Mouse (Mus musculus) CH12.LX (cell line): Measurements from ENCODE around the gene Srgn. TPM values are rescaled to one million over a fixed set of nuclear protein-coding genes. Genes with fewer than 3 reads are reported as not detected.
A peak's percentile ranks its signal among the peaks of the same experiment; 100 is the strongest.

Source experiments
- DNase-seq: peaks from one replicate; pipeline ENCODE4 v3.0.0-alpha.2; 2013; ENCODE audit errors: extremely low read depth
- H3K27ac ChIP-seq: 2 replicates; pipeline ENCODE4 v1.5.1; 2012; ENCODE audit warnings: low read depth, mild to moderate bottlenecking, control low read depth, moderate library complexity; ENCODE audit not compliant: insufficient read depth
- H3K27me3 ChIP-seq: replicated peaks from 2 replicates; pipeline ENCODE3; 2012; ENCODE audit warnings: inconsistent platforms
- H3K36me3 ChIP-seq, 2 experiments: replicated peaks in 1 of 2; 2 replicates each; pipeline versions ENCODE3 to v1.6.1; 2012; ENCODE audit warnings: inconsistent platforms in 1 of 2, low read length in 1 of 2, mild to moderate bottlenecking in 1 of 2, mixed read lengths in 1 of 2, moderate library complexity in 1 of 2; ENCODE audit not compliant: control insufficient read depth in 1 of 2, insufficient read depth in 1 of 2
- H3K4me1 ChIP-seq, 2 experiments: 2 replicates each; pipeline ENCODE4 v1.6.1; 2012; ENCODE audit warnings: inconsistent platforms in 1 of 2, moderate library complexity in 1 of 2; ENCODE audit not compliant: insufficient read depth in 2 of 2, control insufficient read depth in 1 of 2
- H3K4me2 ChIP-seq: 2 replicates; pipeline ENCODE4 v1.6.1; 2012; ENCODE audit warnings: low read depth, mild to moderate bottlenecking, control low read depth; ENCODE audit not compliant: poor library complexity, insufficient read depth, severe bottlenecking
- H3K4me3 ChIP-seq, 3 experiments: fragments of 150-350 bp in 1 of 3; sonication (generic) in 1 of 3; replicated peaks in 1 of 3; 2 replicates each; pipeline versions ENCODE3 to v1.5.1; 2011 to 2012; ENCODE audit warnings: low read depth in 2 of 3, low read length in 2 of 3, mild to moderate bottlenecking in 2 of 3, moderate library complexity in 2 of 3, control low read depth in 1 of 3, improper control_type of control experiment in 1 of 3, inconsistent platforms in 1 of 3, mixed read lengths in 1 of 3; ENCODE audit not compliant: poor library complexity in 1 of 3
- H3K79me2 ChIP-seq: replicated peaks from 2 replicates; pipeline ENCODE4 v1.6.1; 2012; ENCODE audit warnings: mild to moderate bottlenecking, moderate library complexity; ENCODE audit not compliant: control insufficient read depth, poor library complexity, insufficient read depth, severe bottlenecking; ENCODE audit errors: extremely low read depth
- H3K9ac ChIP-seq: 2 replicates; pipeline ENCODE4 v1.6.1; 2012; ENCODE audit warnings: low read depth, mild to moderate bottlenecking, control low read depth, moderate library complexity; ENCODE audit not compliant: insufficient read depth
- H3K9me3 ChIP-seq: replicated peaks from 2 replicates; pipeline ENCODE3; 2012; ENCODE audit warnings: low read length, inconsistent platforms, mixed read lengths
- CHD1 ChIP-seq: IDR thresholded peaks from 2 replicates; pipeline ENCODE4 v1.6.1; 2012; ENCODE audit warnings: low read depth, low read length, improper control_type of control experiment, inconsistent platforms
- CHD2 ChIP-seq: IDR thresholded peaks from 2 replicates; pipeline ENCODE4 v1.6.1; 2011; ENCODE audit warnings: low read length, improper control_type of control experiment
- CTCF ChIP-seq, 2 experiments: IDR thresholded peaks in 1 of 2; conservative IDR thresholded peaks in 1 of 2; 2 replicates each; pipeline ENCODE4 v1.5.1; 2011 to 2012; ENCODE audit warnings: low read depth in 2 of 2, low read length in 2 of 2, improper control_type of control experiment in 1 of 2, inconsistent platforms in 1 of 2, mild to moderate bottlenecking in 1 of 2, moderate library complexity in 1 of 2
- E2F4 ChIP-seq: IDR thresholded peaks from 2 replicates; pipeline ENCODE4 v1.6.1; 2011; ENCODE audit warnings: low read depth, low read length, improper control_type of control experiment; ENCODE audit not compliant: insufficient replicate concordance
- EP300 ChIP-seq: IDR thresholded peaks from 2 replicates; pipeline ENCODE4 v1.6.1; 2011; ENCODE audit warnings: low read length, improper control_type of control experiment
- ETS1 ChIP-seq: conservative IDR thresholded peaks from 2 replicates; pipeline ENCODE4 v1.6.1; 2012; ENCODE audit warnings: low read depth, mild to moderate bottlenecking, inconsistent platforms, low read length, improper control_type of control experiment, moderate library complexity
- GABPA ChIP-seq: IDR thresholded peaks from 2 replicates; pipeline ENCODE4 v1.6.1; 2012; ENCODE audit warnings: low read depth, low read length, improper control_type of control experiment, inconsistent platforms; ENCODE audit not compliant: insufficient replicate concordance
- IRF4 ChIP-seq: IDR thresholded peaks from 2 replicates; pipeline ENCODE4 v1.6.1; 2014; ENCODE audit warnings: low read depth, mild to moderate bottlenecking, inconsistent platforms, low read length, improper control_type of control experiment
- JUN ChIP-seq: IDR thresholded peaks from 2 replicates; pipeline ENCODE4 v1.6.1; 2011; ENCODE audit warnings: low read depth, mild to moderate bottlenecking, low read length, improper control_type of control experiment, moderate library complexity; ENCODE audit not compliant: insufficient read depth
- KAT2A ChIP-seq: IDR thresholded peaks from 2 replicates; pipeline ENCODE4 v1.6.1; 2012; ENCODE audit warnings: low read length, improper control_type of control experiment, inconsistent platforms; ENCODE audit not compliant: insufficient replicate concordance
- MAZ ChIP-seq: IDR thresholded peaks from 2 replicates; pipeline ENCODE4 v1.6.1; 2012; ENCODE audit warnings: low read depth, mild to moderate bottlenecking, inconsistent platforms, low read length, improper control_type of control experiment, moderate library complexity
- MXI1 ChIP-seq: IDR thresholded peaks from 2 replicates; pipeline ENCODE4 v1.6.1; 2011; ENCODE audit warnings: mild to moderate bottlenecking, low read depth, low read length, improper control_type of control experiment
- NRF1 ChIP-seq: IDR thresholded peaks from 2 replicates; pipeline ENCODE4 v1.6.1; 2014; ENCODE audit warnings: low read depth, mild to moderate bottlenecking, inconsistent platforms, low read length, improper control_type of control experiment, moderate library complexity
- PAX5 ChIP-seq: IDR thresholded peaks from 2 replicates; pipeline ENCODE4 v1.6.1; 2012; ENCODE audit warnings: low read length, inconsistent platforms, mixed read lengths
- POLR2A ChIP-seq: IDR thresholded peaks from 2 replicates; pipeline ENCODE4 v1.6.1; 2011; ENCODE audit warnings: low read depth, mild to moderate bottlenecking, improper control_type of control experiment, low read length
- RAD21 ChIP-seq: IDR thresholded peaks from 2 replicates; pipeline ENCODE4 v1.6.1; 2011; ENCODE audit warnings: low read depth, mild to moderate bottlenecking, low read length, improper control_type of control experiment, moderate library complexity
- RCOR1 ChIP-seq: conservative IDR thresholded peaks from 2 replicates; pipeline ENCODE4 v1.6.1; 2012; ENCODE audit warnings: low read depth, mild to moderate bottlenecking, inconsistent platforms, low read length, improper control_type of control experiment
- SIN3A ChIP-seq: IDR thresholded peaks from 2 replicates; pipeline ENCODE4 v1.6.1; 2012; ENCODE audit warnings: low read length, improper control_type of control experiment, inconsistent platforms
- SMC3 ChIP-seq: IDR thresholded peaks from 2 replicates; pipeline ENCODE4 v1.6.1; 2011; ENCODE audit warnings: low read depth, low read length, improper control_type of control experiment
- TBP ChIP-seq: conservative IDR thresholded peaks from 2 replicates; pipeline ENCODE4 v1.6.1; 2011; ENCODE audit warnings: low read depth, low read length, improper control_type of control experiment
- USF1 ChIP-seq: IDR thresholded peaks from 2 replicates; pipeline ENCODE4 v1.6.1; 2014; ENCODE audit warnings: low read depth, mild to moderate bottlenecking, inconsistent platforms, low read length, improper control_type of control experiment
- ZC3H11A ChIP-seq: IDR thresholded peaks from 2 replicates; pipeline ENCODE4 v1.6.1; 2012; ENCODE audit warnings: low read depth, mild to moderate bottlenecking, inconsistent platforms, low read length, improper control_type of control experiment
- ZKSCAN1 ChIP-seq: IDR thresholded peaks from 2 replicates; pipeline ENCODE4 v1.6.1; 2012; ENCODE audit warnings: low read depth, inconsistent platforms, low read length, improper control_type of control experiment, borderline replicate concordance
- ZMIZ1 ChIP-seq: IDR thresholded peaks from 2 replicates; pipeline ENCODE4 v1.6.1; 2012; ENCODE audit warnings: low read depth, mild to moderate bottlenecking, inconsistent platforms, low read length, improper control_type of control experiment
- ZNF384 ChIP-seq: IDR thresholded peaks from 2 replicates; pipeline ENCODE4 v1.6.1; 2012; ENCODE audit warnings: low read depth, low read length, improper control_type of control experiment, inconsistent platforms
- dilution Hi-C: fragments of 300-500 bp; cut with MboI; formaldehyde crosslinking; loops from 2 replicates; pipeline ENCODE4 v1.14.3; 2020; ENCODE audit warnings: low sequenced_read_pairs; ENCODE audit not compliant: extremely low pct_unique_long_range_greater_than_20kb, extremely low pct_ligation_motif_present
- in situ Hi-C: fragments of 300-500 bp; cut with MboI; formaldehyde crosslinking; loops from 3 replicates; pipeline ENCODE4 v1.14.3; 2019; ENCODE audit warnings: low sequenced_read_pairs, low pct_ligation_motif_present, low pct_unique_long_range_greater_than_20kb, mixed read lengths
- polyA plus RNA-seq: library from polyadenylated mRNA; unstranded; fragments of >175 nt; gene quantifications from 2 replicates; pipeline ENCODE4 v1.2.1, GENCODE M21; 2012; ENCODE audit warnings: low read depth; ENCODE audit not compliant: insufficient read length
- total RNA-seq, 2 experiments: library from RNA; depleted of rRNA; stranded (reverse); fragments of 300-350 nt in 1 of 2; fragments of >200 nt in 1 of 2; gene quantifications; 2 replicates each; pipeline ENCODE4 v1.2.3; 2012 to 2014

Gene Srgn
- total and polyA plus RNA-seq, 3 experiments: 189 to 519 (median 516) TPM

- no peak overlapping the region for H3K27ac ChIP-seq
- peak; percentile 35 for DNase-seq
- dilution Hi-C loops: no loop called here
- no peaks in the 10 kb centered on the region for H3K79me2 ChIP-seq
- no peaks in the 10 kb centered on the region for H3K27me3 ChIP-seq
- no peak overlapping the region for H3K4me3 ChIP-seq
- no peak for TF ChIP-seq JUN
- no peak for TF ChIP-seq ETS1
- TF ChIP-seq ZC3H11A: no peak
- no peak for TF ChIP-seq PAX5
- no peak for TF ChIP-seq CHD2
- no peak for TF ChIP-seq EP300
- TF ChIP-seq USF1: no peak
- TF ChIP-seq KAT2A: no peak
- TF ChIP-seq CTCF (conservative IDR thresholded peaks at IDR 0.05 in 1 of 2, IDR thresholded peaks at IDR 0.05 in 1 of 2; ENCODE audit: low read depth in 2 of 2, low read length in 2 of 2): peak in 1 of 2 experiments; percentile 59; a peak in 2 of 4 replicates
- no peak for TF ChIP-seq GABPA
- no peak for TF ChIP-seq MAZ
- TF ChIP-seq ZKSCAN1: no peak
- TF ChIP-seq ZMIZ1: no peak
- TF ChIP-seq E2F4: no peak
- no peak for TF ChIP-seq TBP
- no peak for TF ChIP-seq SIN3A
- no peak for TF ChIP-seq IRF4
- TF ChIP-seq CHD1: no peak
- no peak for TF ChIP-seq ZNF384
- TF ChIP-seq RCOR1: no peak
- TF ChIP-seq MXI1: no peak
- TF ChIP-seq RAD21: peak; percentile 49
- peak; percentile 49 for TF ChIP-seq SMC3
- TF ChIP-seq NRF1: no peak
- no peak for TF ChIP-seq POLR2A
- TF ChIP-seq, all 38 proteins: peak for 3
- no peaks in the 10 kb centered on the region for H3K9me3 ChIP-seq
- no peak overlapping the region for H3K9ac ChIP-seq
- in situ Hi-C loops: no loop called here
- peaks cover 22 to 54% of the 10 kb centered on the region in 2 experiments for H3K36me3 ChIP-seq
- peaks cover 3 to 15% of the 10 kb centered on the region in 2 experiments; a peak in 3 of 4 replicates for H3K4me1 ChIP-seq
- no peak overlapping the region for H3K4me2 ChIP-seq
These were observed 30.5 kb upstream of the Srgn start for GRCm38 (mm10) chr10:62557736-62558135.
